Mouse (Mus musculus): ENCODE measurements at regions not wholly inside any gene's neighbourhood (a gene's known extent, or its start where the extent isn't known, plus 50 kb on each side); places are given as distances from the start of the nearest gene placed in this dataset.

- DNase-seq: no peak
Observed at GRCm38 (mm10) chr16:85347621-85348020, 174.1 kb upstream of the App start.

- DNase-seq: no peak
Observed at GRCm38 (mm10) chr16:85336495-85337119, 163.0 kb upstream of the App start.

- peak; percentile 10 for DNase-seq
Observed at GRCm38 (mm10) chr16:85333543-85333942, 160.0 kb upstream of the App start.

GRCm38 (mm10) chr16:85312018-85312417 is 138.5 kb upstream of the App start:
- DNase-seq: no peak

GRCm38 (mm10) chr16:85309493-85309892 is 135.9 kb upstream of the App start:
- no peak for DNase-seq

- no peak for DNase-seq
Observed at GRCm38 (mm10) chr16:85308429-85308828, 134.9 kb upstream of the App start.

GRCm38 (mm10) chr16:85307940-85308339 is 134.4 kb upstream of the App start:
- DNase-seq: no peak

- DNase-seq: no peak
Observed at GRCm38 (mm10) chr16:85300092-85300853, 126.7 kb upstream of the App start.

- DNase-seq: no peak
Observed at GRCm38 (mm10) chr16:85298559-85298958, 125.0 kb upstream of the App start.

- no peak for DNase-seq
Observed at GRCm38 (mm10) chr16:85290986-85291952, 117.7 kb upstream of the App start.

GRCm38 (mm10) chr16:85277862-85278261 is 104.3 kb upstream of the App start:
- DNase-seq: no peak

- no peak for DNase-seq
Observed at GRCm38 (mm10) chr16:85269681-85270080, 96.1 kb upstream of the App start.

GRCm38 (mm10) chr16:85259838-85260237 is 86.3 kb upstream of the App start:
- no peak for DNase-seq

- no peak for DNase-seq
Observed at GRCm38 (mm10) chr16:85247301-85247700, 73.7 kb upstream of the App start.

GRCm38 (mm10) chr16:85233037-85233436 is 59.5 kb upstream of the App start:
- no peak for DNase-seq

- DNase-seq: no peak
Observed at GRCm38 (mm10) chr16:85231908-85232467, 58.4 kb upstream of the App start.

GRCm38 (mm10) chr16:85231330-85231729 is 57.8 kb upstream of the App start:
- DNase-seq: no peak

- DNase-seq: no peak
Observed at GRCm38 (mm10) chr16:85224325-85224724, 50.8 kb upstream of the App start.
